Comparison of ENCODE assay signal across 9 mouse cellular contexts in genomic region chr16:90629121-90629930, GRCm38 (mm10).
DNase-seq lines count a peak whose midpoint lies in the region; ATAC-seq and TF ChIP-seq lines count a peak whose summit lies in the region.
"Had no signal": no experiment of that assay in that cellular context is flagged by ENCODE, and none has a peak within 500 bp of the region (broad histone marks: within the 10 kb centered on the region; RNA-seq: fewer than 3 reads in every experiment).

No protein-coding gene starts in this region.

- no peaks in the 10 kb centered on the region for H3K36me3 ChIP-seq in hindbrain, embryonic 15.5 days
- no peaks in the 10 kb centered on the region for H3K36me3 ChIP-seq in liver, postnatal 0 days (replicated peaks; ENCODE audit: insufficient read depth, low read length)

- peak overlapping the region; percentile 22; the same call in 1 of the 2 replicates for H3K4me2 ChIP-seq in hindbrain, embryonic 15.5 days
- H3K4me2 ChIP-seq in liver, postnatal 0 days (ENCODE audit: low read depth, low read length), result no peak overlapping the region

- WGBS in hindbrain, embryonic 15.5 days, result 31% methylated on average over 19 of the region's 19 CpGs
- WGBS in liver, postnatal 0 days (ENCODE audit: insufficient replicate concordance), result 54% methylated on average over 19 of the region's 19 CpGs

- DNase-seq in right cerebral cortex, postnatal 14 days, result peak; percentile 8
- no peak for DNase-seq in right cerebral cortex, postnatal 4 days
- peak; percentile 36 for DNase-seq in gastrocnemius, postnatal 10 days
- DNase-seq in liver, postnatal 0 days, result no peak
- DNase-seq in left cerebral cortex, adult 8-10 months (ENCODE audit: low spot score in 2 of 2), result no peak
- DNase-seq in layer of hippocampus, adult 9-11 months, result no peak

- no peak for TF ChIP-seq EP300 in liver, postnatal 0 days (IDR thresholded peaks at IDR 0.05; ENCODE audit: low read depth)

- peaks cover 28% of the 10 kb centered on the region for H3K4me1 ChIP-seq in hindbrain, embryonic 15.5 days (replicated peaks)
- no peaks in the 10 kb centered on the region for H3K4me1 ChIP-seq in liver, postnatal 0 days (ENCODE audit: insufficient read depth)

- peak; percentile 64; the same call in 1 of the 2 replicates for ATAC-seq in hindbrain, embryonic 15.5 days (ENCODE audit: low FRiP score, low read depth)
- ATAC-seq in liver, postnatal 0 days, result no peak
- ATAC-seq in megakaryocyte progenitor cell, adult 5-6 weeks (replicated peaks; ENCODE audit: poor library complexity), result no peak
- ATAC-seq: Patski had no signal

- peak overlapping the region; percentile 36 for H3K27ac ChIP-seq in hindbrain, embryonic 15.5 days (replicated peaks)
- peak overlapping the region; percentile 34; the same call in 1 of the 2 replicates for H3K27ac ChIP-seq in liver, postnatal 0 days (ENCODE audit: low read depth)

- no peaks in the 10 kb centered on the region for H3K27me3 ChIP-seq in hindbrain, embryonic 15.5 days
- no peaks in the 10 kb centered on the region for H3K27me3 ChIP-seq in liver, postnatal 0 days (ENCODE audit: insufficient read depth, low read length)
- H3K27me3 ChIP-seq: Patski had no signal

- TF ChIP-seq CTCF in liver, postnatal 0 days (IDR thresholded peaks at IDR 0.05; ENCODE audit: low read depth), result no peak

- no peak overlapping the region for H3K4me3 ChIP-seq in hindbrain, embryonic 15.5 days
- H3K4me3 ChIP-seq in liver, postnatal 0 days (ENCODE audit: low read depth, low read length), result no peak overlapping the region

- H3K9ac ChIP-seq in hindbrain, embryonic 15.5 days, result no peak overlapping the region
- no peak overlapping the region for H3K9ac ChIP-seq in liver, postnatal 0 days (replicated peaks)

- no peaks in the 10 kb centered on the region for H3K9me3 ChIP-seq in hindbrain, embryonic 15.5 days
- H3K9me3 ChIP-seq in liver, postnatal 0 days (ENCODE audit: low read length), result no peaks in the 10 kb centered on the region

Comparison
In these comparisons a context has a peak if more than half of its experiments do, and no peak if none do; other contexts are left out.
1. DNase-seq: peak in right cerebral cortex, postnatal 14 days (single experiment) and gastrocnemius, postnatal 10 days (single experiment); none in right cerebral cortex, postnatal 4 days (single experiment), liver, postnatal 0 days (single experiment), left cerebral cortex, adult 8-10 months (0 of 2) and layer of hippocampus, adult 9-11 months (single experiment).